Mouse (Mus musculus) cerebellum, adult 2 months (tissue): Measurements from ENCODE around the gene Defb25.

ENCODE experiments used
- CTCF ChIP-seq: fragments of 200-500 bp; IDR thresholded peaks from 2 replicates; pipeline ENCODE4 v1.5.1; 2011; ENCODE audit warnings: low read depth, mild to moderate bottlenecking, control low read depth, low read length, moderate library complexity, borderline replicate concordance; ENCODE audit not compliant: insufficient read depth
- POLR2A ChIP-seq: fragments of 200-500 bp; IDR thresholded peaks from 2 replicates; pipeline ENCODE4 v1.6.1; 2011; ENCODE audit warnings: low read length, control low read depth, borderline replicate concordance; ENCODE audit not compliant: insufficient read depth

GRCm38 (mm10) chr2:152652901-152653620 is 30.2 kb upstream of the Defb25 start:
- TF ChIP-seq CTCF (no peak), POLR2A (no peak)
